Mouse (Mus musculus): ENCODE data around the gene 1700025G04Rik. TPM values are rescaled to one million over a fixed set of nuclear protein-coding genes. Genes with fewer than 3 reads are reported as not detected.

1700025G04Rik gene
- polyA plus RNA-seq, 1 experiment from 2014 or later = 2.3 TPM

GRCm38 (mm10) chr1:151986024-151986778 lies 103.7 kb downstream of the 1700025G04Rik start:
- no peaks in the 10 kb centered on the region for H3K36me3 ChIP-seq (ENCODE audit: control insufficient read depth, insufficient read depth)
- H3K27ac ChIP-seq (ENCODE audit: low read length) = no peak overlapping the region
- no peak overlapping the region for H3K9ac ChIP-seq (ENCODE audit: low read depth, low read length)
- no peaks in the 10 kb centered on the region for H3K4me1 ChIP-seq (ENCODE audit: control insufficient read depth, low read depth, low read length)
- 67% methylated on average over 11 of the region's 11 CpGs for WGBS (ENCODE audit: insufficient replicate concordance)
- H3K4me2 ChIP-seq (ENCODE audit: low read depth, low read length) = no peak overlapping the region
- ATAC-seq (ENCODE audit: low read depth) = no peak
- no peaks in the 10 kb centered on the region for H3K9me3 ChIP-seq (replicated peaks; ENCODE audit: control insufficient read depth, low read length)
- no peaks in the 10 kb centered on the region for H3K27me3 ChIP-seq (ENCODE audit: control insufficient read depth, insufficient read depth, low read depth, low read length)
- no peak overlapping the region for H3K4me3 ChIP-seq (ENCODE audit: low read depth, low read length)

- ATAC-seq (ENCODE audit: low read depth) = no peak
- no peak overlapping the region for H3K4me3 ChIP-seq (ENCODE audit: low read depth, low read length)
- no peaks in the 10 kb centered on the region for H3K27me3 ChIP-seq (ENCODE audit: control insufficient read depth, insufficient read depth, low read depth, low read length)
- H3K9me3 ChIP-seq (replicated peaks; ENCODE audit: control insufficient read depth, low read length) = no peaks in the 10 kb centered on the region
- no peak overlapping the region for H3K4me2 ChIP-seq (ENCODE audit: low read depth, low read length)
- H3K9ac ChIP-seq (ENCODE audit: low read depth, low read length) = no peak overlapping the region
- no peak overlapping the region for H3K27ac ChIP-seq (ENCODE audit: low read length)
- WGBS (ENCODE audit: insufficient replicate concordance) = 50% methylated on average over 1 of the region's 1 CpGs
- H3K36me3 ChIP-seq (ENCODE audit: control insufficient read depth, insufficient read depth) = no peaks in the 10 kb centered on the region
- H3K4me1 ChIP-seq (ENCODE audit: control insufficient read depth, low read depth, low read length) = no peaks in the 10 kb centered on the region
These were observed 104.9 kb downstream of the 1700025G04Rik start for GRCm38 (mm10) chr1:151985056-151985455.

- no peak for ATAC-seq (ENCODE audit: low read depth)
- Histone ChIP-seq H3K4me3 (ENCODE audit: low read depth, low read length) (no peak overlapping the region), H3K36me3 (ENCODE audit: control insufficient read depth, insufficient read depth) (no peaks in the 10 kb centered on the region), H3K27ac (ENCODE audit: low read length) (no peak overlapping the region), H3K9ac (ENCODE audit: low read depth, low read length) (no peak overlapping the region), H3K4me1 (ENCODE audit: control insufficient read depth, low read depth, low read length) (no peaks in the 10 kb centered on the region), H3K4me2 (ENCODE audit: low read depth, low read length) (no peak overlapping the region), H3K9me3 (replicated peaks; ENCODE audit: control insufficient read depth, low read length) (no peaks in the 10 kb centered on the region), H3K27me3 (ENCODE audit: control insufficient read depth, insufficient read depth, low read depth, low read length) (no peaks in the 10 kb centered on the region)
- WGBS (ENCODE audit: insufficient replicate concordance) = 44% methylated on average over 4 of the region's 4 CpGs
These were observed 105.9 kb downstream of the 1700025G04Rik start for GRCm38 (mm10) chr1:151983991-151984390.

- Histone ChIP-seq H3K4me2 (ENCODE audit: low read depth, low read length) (no peak overlapping the region), H3K27me3 (ENCODE audit: control insufficient read depth, insufficient read depth, low read depth, low read length) (no peaks in the 10 kb centered on the region), H3K9ac (ENCODE audit: low read depth, low read length) (no peak overlapping the region), H3K4me1 (ENCODE audit: control insufficient read depth, low read depth, low read length) (no peaks in the 10 kb centered on the region), H3K27ac (ENCODE audit: low read length) (no peak overlapping the region), H3K36me3 (ENCODE audit: control insufficient read depth, insufficient read depth) (no peaks in the 10 kb centered on the region), H3K9me3 (replicated peaks; ENCODE audit: control insufficient read depth, low read length) (no peaks in the 10 kb centered on the region), H3K4me3 (ENCODE audit: low read depth, low read length) (no peak overlapping the region)
- 36% methylated on average over 7 of the region's 7 CpGs for WGBS (ENCODE audit: insufficient replicate concordance)
- ATAC-seq (ENCODE audit: low read depth) = no peak
These were observed 109.4 kb downstream of the 1700025G04Rik start for GRCm38 (mm10) chr1:151980498-151980897.

- H3K27me3 ChIP-seq (ENCODE audit: control insufficient read depth, insufficient read depth, low read depth, low read length) = no peaks in the 10 kb centered on the region
- no peak overlapping the region for H3K9ac ChIP-seq (ENCODE audit: low read depth, low read length)
- no peak for ATAC-seq (ENCODE audit: low read depth)
- no peak overlapping the region for H3K4me2 ChIP-seq (ENCODE audit: low read depth, low read length)
- no peaks in the 10 kb centered on the region for H3K36me3 ChIP-seq (ENCODE audit: control insufficient read depth, insufficient read depth)
- H3K9me3 ChIP-seq (replicated peaks; ENCODE audit: control insufficient read depth, low read length) = no peaks in the 10 kb centered on the region
- H3K4me3 ChIP-seq (ENCODE audit: low read depth, low read length) = no peak overlapping the region
- no peak overlapping the region for H3K27ac ChIP-seq (ENCODE audit: low read length)
- H3K4me1 ChIP-seq (ENCODE audit: control insufficient read depth, low read depth, low read length) = no peaks in the 10 kb centered on the region
- WGBS (ENCODE audit: insufficient replicate concordance) = 16% methylated on average over 13 of the region's 13 CpGs
These were observed 110.0 kb downstream of the 1700025G04Rik start for GRCm38 (mm10) chr1:151979803-151980456.

GRCm38 (mm10) chr1:151978751-151979150 lies 111.2 kb downstream of the 1700025G04Rik start:
- Histone ChIP-seq H3K4me1 (ENCODE audit: control insufficient read depth, low read depth, low read length) (no peaks in the 10 kb centered on the region), H3K9me3 (replicated peaks; ENCODE audit: control insufficient read depth, low read length) (no peaks in the 10 kb centered on the region), H3K4me2 (ENCODE audit: low read depth, low read length) (no peak overlapping the region), H3K36me3 (ENCODE audit: control insufficient read depth, insufficient read depth) (no peaks in the 10 kb centered on the region), H3K4me3 (ENCODE audit: low read depth, low read length) (no peak overlapping the region), H3K9ac (ENCODE audit: low read depth, low read length) (no peak overlapping the region), H3K27ac (ENCODE audit: low read length) (no peak overlapping the region), H3K27me3 (ENCODE audit: control insufficient read depth, insufficient read depth, low read depth, low read length) (no peaks in the 10 kb centered on the region)
- no peak for ATAC-seq (ENCODE audit: low read depth)
- 75% methylated on average over 15 of the region's 15 CpGs for WGBS (ENCODE audit: insufficient replicate concordance)

- Histone ChIP-seq H3K4me1 (ENCODE audit: control insufficient read depth, low read depth, low read length) (no peaks in the 10 kb centered on the region), H3K4me3 (ENCODE audit: low read depth, low read length) (no peak overlapping the region), H3K4me2 (ENCODE audit: low read depth, low read length) (no peak overlapping the region), H3K27ac (ENCODE audit: low read length) (no peak overlapping the region), H3K9ac (ENCODE audit: low read depth, low read length) (no peak overlapping the region), H3K36me3 (ENCODE audit: control insufficient read depth, insufficient read depth) (no peaks in the 10 kb centered on the region), H3K27me3 (ENCODE audit: control insufficient read depth, insufficient read depth, low read depth, low read length) (no peaks in the 10 kb centered on the region), H3K9me3 (replicated peaks; ENCODE audit: control insufficient read depth, low read length) (no peaks in the 10 kb centered on the region)
- no peak for ATAC-seq (ENCODE audit: low read depth)
- WGBS (ENCODE audit: insufficient replicate concordance) = 62% methylated on average over 5 of the region's 5 CpGs
These were observed 112.3 kb downstream of the 1700025G04Rik start for GRCm38 (mm10) chr1:151977596-151977995.

- no peaks in the 10 kb centered on the region for H3K4me1 ChIP-seq (ENCODE audit: control insufficient read depth, low read depth, low read length)
- H3K4me2 ChIP-seq (ENCODE audit: low read depth, low read length) = no peak overlapping the region
- H3K27ac ChIP-seq (ENCODE audit: low read length) = no peak overlapping the region
- no peak for ATAC-seq (ENCODE audit: low read depth)
- WGBS (ENCODE audit: insufficient replicate concordance) = 50% methylated on average over 3 of the region's 3 CpGs
- H3K4me3 ChIP-seq (ENCODE audit: low read depth, low read length) = no peak overlapping the region
- H3K9me3 ChIP-seq (replicated peaks; ENCODE audit: control insufficient read depth, low read length) = no peaks in the 10 kb centered on the region
- no peaks in the 10 kb centered on the region for H3K27me3 ChIP-seq (ENCODE audit: control insufficient read depth, insufficient read depth, low read depth, low read length)
- H3K9ac ChIP-seq (ENCODE audit: low read depth, low read length) = no peak overlapping the region
- no peaks in the 10 kb centered on the region for H3K36me3 ChIP-seq (ENCODE audit: control insufficient read depth, insufficient read depth)
These were observed 113.1 kb downstream of the 1700025G04Rik start for GRCm38 (mm10) chr1:151976850-151977249.

All from liver, embryonic 16.5 days (tissue).